Mouse (Mus musculus) liver (tissue): ENCODE results near the gene Vegfb.

Source experiments
- DNase-seq: peaks from one replicate; pipeline ENCODE4 v3.0.0-alpha.2; 2020; ENCODE audit warnings: mixed read lengths

Vegfb gene

DNA sequence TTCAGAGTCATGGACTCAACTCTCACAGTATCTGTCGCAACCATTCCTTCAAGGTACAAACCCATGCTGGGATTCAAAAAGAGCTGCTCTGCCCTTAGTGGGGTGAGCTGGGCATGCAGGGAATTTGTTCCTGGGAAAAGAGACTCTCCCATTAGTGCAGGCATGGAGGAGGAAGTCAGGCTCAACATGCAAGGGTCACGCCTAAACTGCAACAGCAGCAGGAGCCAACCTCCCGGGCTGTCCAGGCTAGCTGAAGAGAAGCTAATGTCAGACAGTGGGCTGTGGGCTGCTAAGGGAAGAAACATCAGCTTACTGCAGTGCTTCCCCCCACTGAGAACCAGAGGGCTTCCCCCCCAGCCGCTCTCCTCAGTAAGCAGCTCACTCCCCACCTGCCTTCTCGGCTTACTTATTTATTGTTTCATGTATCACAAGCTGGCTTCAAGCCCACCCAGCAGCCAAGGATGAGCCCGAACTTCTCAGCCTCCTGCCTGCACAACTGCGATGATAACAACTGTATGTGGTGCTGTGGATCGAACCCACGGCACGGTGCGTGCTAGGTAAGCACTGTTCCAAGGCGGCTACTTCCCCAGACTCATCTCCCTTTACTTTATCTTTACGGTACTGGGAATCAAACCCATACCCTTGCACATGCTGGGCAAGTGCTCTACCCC is 15.1 kb downstream of the Vegfb start:
- no peak for DNase-seq

DNA sequence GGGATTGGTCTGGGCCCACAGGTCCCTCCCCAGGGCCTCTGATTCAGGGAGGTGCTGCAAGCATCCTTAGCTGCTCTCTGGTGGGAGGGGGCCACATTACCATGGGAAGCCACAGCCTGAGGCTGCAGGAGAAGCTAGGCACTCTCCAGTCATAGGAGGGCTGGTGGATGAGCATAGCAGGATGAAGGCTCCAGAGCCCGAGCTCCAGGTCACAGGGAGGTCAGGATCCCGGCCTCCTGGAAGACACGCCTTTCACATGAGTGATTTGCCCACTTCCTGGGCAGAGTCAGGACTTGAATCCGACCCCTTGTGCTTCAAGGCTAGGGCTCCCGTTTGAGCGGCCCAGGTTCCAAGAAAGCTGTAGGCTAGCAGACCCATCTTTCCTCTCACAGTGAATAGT is 15.8 kb downstream of the Vegfb start:
- no peak for DNase-seq

DNA sequence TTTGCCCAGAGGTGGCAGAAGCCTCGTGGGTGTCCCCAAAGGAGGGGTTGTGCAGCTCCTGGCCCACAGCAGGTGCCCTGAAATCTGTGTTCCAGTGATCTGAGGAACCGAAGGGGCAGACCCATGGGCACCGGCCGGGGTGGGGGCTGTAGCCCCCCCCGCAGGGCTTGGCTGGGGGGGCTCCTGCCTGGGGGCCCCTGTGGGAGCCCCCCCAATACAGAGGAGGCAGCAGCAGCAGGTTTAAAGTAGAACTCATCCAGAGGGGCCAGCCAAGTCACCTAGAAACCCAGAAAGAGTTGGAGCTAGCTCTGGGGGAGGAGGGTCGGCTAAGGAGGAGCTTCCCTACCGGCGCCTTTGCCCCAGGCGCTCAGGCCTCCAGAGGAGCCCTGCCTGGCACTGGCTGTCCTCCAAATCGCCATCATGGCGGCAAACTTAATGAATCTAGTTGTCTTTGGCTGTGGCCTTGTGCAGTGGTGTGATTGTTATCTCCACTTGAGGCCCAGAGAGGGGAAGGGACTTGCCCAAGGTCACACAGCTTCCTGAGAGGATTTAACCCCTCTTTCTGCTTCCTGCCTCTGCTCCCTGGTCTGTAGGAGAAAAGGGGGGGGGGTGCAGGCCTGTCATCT is 16.9 kb downstream of the Vegfb start:
- DNase-seq: no peak

DNA sequence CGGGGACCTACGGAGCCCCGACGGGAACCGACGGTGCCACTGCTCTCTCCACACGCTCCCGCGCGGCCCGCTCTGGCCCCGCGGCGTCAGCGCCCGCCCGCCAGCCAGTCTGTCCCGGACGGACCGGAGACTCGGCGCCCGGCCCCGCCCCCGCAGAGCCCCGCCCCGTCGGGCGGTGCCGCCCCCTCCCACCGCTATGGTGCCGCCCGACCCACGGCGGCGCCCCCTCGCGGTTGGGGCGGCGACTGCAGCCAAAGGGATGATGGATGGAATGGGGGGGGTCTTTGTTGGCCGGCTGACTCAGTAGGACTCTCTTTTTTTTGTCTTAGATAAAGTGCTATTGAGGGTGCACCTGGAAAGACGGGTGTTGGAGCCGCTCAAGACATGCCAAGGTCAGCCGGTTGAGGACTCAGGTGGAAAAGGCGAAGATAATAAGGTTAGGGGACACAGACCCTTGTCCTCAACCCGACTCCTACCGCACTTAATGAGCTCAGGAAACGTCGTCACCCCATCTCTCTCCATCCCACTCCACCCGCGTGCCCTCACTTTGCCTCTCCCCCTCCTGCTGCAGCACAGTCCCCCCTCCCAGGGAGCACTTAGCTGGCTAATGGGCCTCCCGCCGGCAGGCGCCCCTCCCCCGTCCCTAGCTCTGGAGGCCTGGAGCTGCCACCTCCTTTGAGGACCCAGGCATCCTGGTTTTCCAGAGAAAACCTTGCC is 17.6 kb downstream of the Vegfb start:
- peak; percentile 90 for DNase-seq

DNA sequence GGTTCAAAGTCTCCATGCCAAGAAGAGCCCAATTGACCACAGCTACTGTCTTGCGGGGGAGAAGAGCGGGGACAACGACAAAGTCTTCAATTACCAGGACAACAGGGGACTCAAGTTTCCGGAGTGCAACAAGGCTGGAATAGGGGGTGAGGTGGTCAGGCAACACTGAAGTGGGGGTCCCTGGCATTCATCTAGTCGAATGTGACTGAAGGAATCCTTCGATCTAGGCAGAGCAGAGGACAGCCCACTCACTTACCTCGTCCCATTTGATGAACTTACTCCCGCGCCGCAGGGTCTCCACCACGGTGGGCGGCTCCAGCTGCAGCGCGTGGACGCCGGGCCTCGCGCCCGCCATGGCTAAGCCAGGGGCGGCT is 18.2 kb downstream of the Vegfb start:
- DNase-seq: no peak

DNA sequence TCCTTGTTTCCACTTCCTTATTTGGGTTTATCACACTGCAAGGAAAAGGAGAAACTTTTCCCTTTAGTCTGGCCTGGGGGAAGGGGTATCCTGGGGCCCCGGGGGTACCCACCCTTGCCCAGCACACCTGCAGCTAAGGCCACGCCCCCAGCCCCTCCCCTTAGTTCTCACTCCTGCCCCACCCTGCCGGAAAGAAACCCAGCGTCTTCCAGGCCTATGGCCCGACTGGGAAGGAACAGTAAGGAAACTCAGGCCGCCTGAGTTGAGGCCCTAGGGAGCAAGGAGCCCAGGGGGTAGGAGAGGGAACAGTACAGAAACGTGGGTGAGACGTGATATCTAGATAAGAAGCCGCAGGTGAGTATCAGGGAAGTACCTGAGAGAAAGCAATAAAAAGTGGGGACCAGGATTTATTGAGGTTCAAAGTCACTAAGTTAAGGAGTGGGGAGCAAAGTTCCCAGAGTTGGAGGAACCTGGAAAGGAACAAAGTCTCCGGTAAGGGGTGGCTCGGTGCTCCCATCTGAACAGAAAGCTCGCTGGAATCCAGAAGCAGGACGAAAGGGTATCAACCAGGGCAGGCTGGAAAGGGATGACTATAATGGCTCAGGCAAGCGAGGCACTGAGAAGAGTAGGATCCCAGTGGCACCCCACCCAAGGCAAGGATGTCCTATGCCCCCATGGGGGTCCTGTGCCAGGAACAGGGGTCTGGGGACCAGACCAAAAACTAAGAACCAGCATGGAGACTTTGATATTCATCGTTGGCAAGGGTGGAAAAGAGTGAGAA is 18.8 kb downstream of the Vegfb start:
- DNase-seq: peak; percentile 47

DNA sequence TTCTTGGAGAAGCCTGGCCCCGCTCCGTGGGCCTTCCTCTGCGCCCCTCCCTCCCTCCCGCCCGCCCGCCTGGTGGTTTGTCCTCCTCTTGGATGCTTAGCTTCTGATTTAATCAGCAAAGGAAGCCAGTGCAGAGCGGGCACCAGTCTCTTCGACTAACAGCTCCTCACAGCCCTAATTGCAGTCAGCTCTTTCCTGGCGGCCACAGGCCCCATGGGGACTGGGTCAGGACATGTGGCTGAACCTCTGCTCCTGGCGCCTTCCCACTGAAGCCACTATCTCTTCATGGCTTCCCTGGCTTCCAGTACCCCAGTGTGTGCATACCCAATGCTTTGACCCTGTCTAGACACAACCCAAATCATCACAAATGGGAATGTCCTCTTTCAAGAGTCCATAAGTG is 31.0 kb downstream of the Vegfb start:
- no peak for DNase-seq

DNA sequence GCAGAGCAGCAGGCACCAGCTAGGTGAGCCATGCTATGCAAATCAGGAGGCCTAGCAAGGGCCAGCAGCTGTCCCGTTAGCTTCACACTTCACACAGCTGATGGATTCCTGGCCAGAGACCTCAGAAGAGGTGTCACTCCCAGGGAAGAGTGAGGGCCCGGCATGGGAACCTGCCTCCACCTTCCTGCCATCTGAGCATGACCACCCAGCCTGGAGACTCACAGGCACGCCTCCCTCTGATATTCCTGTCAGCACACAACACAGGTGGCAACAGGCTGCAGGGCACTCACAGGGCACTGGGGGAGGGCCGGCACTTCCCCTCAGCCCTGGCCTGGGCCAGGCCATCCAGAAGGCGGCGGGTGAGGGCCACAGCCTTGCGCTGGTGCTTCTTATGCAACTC is 32.0 kb downstream of the Vegfb start:
- DNase-seq: no peak

DNA sequence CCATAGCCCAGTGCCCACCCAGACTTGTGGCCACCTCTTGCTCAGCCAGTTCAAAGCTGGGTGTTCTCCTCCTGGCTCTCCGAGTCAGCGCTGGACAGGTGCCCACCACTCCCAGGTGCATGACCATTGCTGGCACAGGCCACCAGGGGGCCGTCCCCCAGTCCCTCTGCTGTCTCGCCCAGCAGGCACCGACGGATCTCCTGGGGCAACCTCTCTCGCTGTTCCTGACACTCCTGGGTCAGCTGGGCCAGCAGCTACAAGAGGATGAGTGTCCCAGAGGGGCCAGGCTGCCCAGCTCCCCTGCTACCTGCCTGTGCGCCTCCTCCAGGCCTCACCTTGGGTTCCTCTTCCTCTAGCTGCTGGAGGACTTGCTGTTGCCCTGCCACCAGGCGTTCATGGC is 33.4 kb downstream of the Vegfb start:
- DNase-seq: no peak

DNA sequence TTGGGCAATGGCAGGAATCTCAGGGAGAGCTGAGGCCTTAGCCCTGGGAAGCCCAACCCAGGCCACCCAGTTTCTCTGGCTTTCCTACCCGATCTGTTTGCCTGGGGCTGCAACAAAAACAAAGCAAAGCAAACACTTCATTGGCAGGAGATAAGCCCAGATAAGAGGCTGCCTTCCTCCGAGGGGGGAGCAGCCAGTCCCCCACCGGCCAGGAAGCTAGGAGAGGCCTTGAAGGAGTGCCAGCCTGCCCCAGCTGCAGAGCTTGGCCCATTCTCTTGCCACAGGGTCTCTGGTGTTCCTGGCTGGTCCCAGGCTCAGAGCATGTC is 34.8 kb downstream of the Vegfb start:
- peak; percentile 41 for DNase-seq

DNA sequence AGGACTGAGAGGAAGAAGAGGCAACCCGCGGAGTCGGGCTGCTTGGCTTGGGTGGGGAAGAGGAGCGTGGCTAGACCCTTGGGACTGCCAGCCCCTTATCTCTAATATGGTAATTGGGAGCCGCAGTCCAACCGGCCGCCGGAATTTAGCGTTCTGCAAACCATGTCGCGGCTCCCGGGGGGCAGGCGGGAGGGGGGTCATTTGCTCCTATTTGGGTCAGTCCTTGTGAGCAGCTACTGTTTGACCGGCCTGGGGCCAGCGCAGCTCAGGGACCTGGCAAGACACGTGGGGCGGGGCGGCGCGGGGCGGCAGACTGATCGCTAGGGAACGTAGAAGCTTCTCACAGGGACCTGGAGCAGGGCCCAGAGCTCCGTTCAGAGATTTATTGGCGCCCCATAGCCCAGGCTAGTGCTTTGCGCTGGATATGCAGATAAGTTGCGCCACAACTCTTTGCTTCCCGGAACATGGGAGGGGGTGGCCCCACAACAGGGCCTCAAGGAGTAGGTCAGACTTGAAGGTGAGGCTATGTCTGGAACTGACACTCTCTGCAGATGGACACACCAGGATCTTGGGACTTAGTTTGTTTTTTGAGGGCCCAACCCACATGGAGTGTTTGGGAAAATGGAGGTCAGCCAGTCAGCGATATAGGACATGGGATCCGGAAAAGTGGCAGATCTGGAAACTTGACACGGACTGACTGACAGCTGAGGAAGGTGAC is 35.3 kb downstream of the Vegfb start:
- peak; percentile 70 for DNase-seq

DNA sequence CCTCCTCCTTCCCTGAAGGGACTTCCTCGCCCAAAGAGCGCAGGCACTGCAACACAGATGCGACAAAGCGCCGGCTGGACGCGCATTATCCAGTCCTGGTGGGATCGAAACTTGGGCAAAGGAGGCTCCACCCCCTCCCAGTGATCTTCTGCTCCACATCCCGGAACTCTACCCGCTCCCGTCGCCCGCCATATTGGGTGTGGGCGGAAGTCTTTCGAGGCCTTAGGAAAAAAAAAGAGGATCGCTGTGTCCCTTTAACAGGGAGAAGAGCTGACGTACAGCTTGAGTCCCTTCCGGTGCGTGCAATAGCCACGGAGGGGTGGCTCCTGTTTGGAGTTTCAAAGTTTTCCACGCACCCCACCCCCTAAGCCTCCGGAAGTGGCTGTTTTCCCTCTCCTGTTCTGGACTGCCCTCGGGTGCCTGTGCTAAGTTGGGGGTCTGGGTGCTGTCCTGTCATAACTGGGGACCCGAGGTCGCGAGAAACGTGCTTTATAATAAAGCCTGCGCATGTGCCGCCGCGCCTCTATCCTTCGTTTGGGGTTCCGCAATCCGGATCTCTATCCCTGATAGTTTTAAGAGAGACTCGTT is 36.0 kb downstream of the Vegfb start:
- DNase-seq: peak; percentile 90

DNA sequence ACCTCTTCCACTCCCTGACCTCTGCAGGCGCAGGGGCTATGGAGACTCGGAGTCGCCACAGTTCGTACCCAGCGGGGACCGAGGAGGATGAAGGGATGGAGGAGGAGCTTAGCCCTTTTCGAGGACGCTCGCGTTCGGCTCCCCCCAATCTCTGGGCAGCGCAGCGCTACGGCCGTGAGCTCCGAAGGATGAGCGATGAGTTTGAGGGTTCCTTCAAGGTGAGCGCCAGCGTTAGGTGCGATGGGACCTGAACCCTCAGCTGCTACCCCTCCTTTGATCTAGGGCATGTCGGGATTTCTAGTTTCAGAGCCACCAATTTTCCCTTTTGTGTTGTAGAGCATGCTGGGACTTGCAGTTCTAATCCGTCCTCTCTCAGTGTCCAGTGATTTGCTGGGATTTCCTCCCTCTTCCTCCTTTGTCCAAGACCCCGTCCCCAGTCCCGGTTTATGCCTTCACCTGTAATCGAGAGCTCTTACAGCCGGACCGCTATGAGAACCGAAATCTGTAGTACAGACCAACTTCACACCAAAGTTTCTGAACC is 36.8 kb downstream of the Vegfb start:
- DNase-seq: peak; percentile 64

DNA sequence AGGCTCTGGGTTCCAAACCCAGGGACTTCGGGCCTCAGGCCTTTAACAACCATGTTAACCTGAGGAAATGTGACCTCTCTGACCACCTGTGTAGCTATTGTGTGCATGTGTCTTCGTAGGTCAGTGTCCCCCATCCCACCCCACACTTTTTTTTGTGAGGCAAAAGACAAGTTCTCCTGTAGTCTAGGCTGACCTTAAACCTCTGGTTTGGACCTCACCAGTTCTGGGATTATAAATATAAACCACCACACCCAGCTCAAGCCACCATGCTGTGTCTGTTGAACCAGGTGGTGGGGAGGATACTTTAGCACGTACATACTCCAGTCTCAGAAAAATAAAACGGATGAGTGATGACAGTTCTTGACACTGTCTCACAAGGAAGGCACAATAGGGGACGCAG is 37.5 kb downstream of the Vegfb start:
- DNase-seq: no peak

DNA sequence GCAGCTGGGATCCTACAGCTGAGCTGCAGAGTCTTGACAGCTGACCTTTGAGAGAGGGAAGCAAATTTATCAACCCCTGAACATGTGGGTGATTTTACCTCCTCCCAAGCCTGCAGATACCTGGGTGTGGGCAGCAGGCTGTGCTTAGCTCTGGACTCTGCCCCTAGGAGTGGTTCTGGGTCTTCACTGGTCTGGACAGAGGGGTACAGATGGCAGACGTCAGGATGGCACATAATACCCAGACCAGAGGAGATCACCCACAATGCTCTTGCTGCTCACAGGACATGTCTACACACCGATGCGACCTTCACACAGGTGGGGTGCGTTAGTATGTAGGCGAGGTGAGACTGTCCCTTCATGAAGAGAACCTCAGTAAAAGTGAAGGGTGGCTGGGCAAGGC is 37.9 kb downstream of the Vegfb start:
- no peak for DNase-seq

DNA sequence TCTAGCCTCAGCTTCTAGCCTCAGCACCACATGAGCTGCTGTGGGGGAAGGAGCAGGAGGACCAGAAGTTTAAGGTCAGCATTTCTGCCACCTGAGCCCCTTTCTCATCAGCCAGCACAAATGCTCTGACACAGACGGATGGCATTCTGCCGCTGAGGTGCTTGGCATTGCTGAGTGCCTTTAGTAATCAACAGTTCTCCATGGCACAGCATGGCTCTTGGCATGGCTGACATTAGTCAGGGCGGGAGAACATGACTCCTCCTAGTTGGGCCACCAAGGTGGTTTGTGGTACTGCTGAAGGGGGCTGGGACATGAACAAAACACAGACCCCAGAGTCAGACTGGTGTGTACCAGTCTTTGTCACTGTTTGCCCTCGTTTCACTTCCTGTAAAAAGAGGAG is 39.3 kb downstream of the Vegfb start:
- DNase-seq: no peak

DNA sequence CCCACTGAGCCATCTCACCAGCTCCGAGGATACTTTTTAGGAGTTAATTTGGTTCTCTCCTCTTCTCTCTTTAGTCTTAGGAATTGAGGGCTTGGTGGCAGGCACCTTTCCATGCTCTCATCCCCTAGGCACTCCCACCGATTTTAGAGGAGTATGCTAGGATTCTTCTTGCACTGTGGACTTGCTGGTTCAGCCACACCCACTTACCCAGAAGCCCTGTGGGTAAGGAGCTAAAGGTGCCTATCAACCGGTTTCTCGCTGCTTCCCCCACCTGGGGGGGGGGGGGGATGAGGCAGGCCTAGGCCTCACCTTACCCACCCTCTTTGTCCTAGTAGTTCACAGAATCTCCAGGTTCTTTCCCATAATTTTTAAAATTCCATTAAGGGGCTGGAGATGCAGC is 39.7 kb downstream of the Vegfb start:
- no peak for DNase-seq

DNA sequence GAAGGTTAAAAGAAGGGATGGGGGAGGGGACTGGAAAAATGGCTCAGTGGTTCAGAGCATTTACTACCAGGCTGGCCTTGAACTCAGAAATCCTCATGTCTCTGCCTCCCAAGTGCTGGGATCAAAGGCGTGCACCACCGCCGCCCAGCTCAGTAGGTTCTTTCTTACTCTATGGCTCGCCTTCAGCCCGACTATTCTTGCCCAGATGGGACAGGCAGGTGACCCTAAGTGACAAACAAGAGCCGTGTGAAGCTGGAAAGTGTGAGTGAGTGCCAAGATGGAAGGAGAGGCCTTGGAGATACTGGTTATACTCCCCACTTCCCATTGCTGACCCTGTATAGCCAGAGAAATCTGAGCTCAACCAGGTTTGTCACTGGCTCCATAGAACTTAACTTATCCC is 43.7 kb downstream of the Vegfb start:
- DNase-seq: no peak

DNA sequence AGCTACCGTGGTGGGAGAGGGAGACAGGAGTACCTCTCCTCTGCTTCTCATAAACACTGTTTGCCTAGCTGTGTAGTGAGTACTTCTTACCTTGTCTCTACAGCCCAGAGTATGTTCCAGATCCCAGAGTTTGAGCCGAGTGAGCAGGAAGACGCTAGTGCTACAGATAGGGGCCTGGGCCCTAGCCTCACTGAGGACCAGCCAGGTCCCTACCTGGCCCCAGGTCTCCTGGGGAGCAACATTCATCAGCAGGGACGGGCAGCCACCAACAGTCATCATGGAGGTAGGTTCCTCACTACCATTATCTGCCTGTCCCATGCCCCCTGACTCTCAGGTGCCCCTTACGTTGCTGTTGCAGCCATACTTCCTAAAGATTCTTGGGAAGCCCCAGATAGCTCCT is 44.7 kb downstream of the Vegfb start:
- no peak for DNase-seq

DNA sequence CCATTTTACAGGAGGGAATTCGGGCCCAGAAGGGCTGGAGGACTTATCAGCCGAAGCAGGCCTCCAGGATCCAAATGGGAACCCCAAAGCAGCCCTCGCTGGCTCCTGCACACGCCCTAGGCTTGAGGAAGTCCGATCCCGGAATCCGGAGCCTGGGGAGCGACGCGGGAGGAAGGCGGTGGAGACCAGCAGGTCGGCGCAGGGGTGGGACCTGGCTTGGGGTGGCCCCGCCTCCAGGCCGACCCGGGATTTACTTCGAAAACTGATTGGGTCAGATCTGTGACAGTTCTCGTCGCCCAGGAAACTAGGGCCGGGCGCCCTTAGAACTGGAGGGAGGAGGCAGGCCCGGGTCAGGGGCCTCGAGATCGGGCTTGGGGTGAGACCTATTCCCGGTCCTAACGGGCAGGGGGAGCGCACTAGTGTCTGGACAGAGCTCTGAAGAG is 45.2 kb downstream of the Vegfb start, which contains the start of gene Gpr137:
Gene Gpr137 (minus strand): TSS at position 232 of the 443 bp plus-strand sequence.
- peak; percentile 97 for DNase-seq

DNA sequence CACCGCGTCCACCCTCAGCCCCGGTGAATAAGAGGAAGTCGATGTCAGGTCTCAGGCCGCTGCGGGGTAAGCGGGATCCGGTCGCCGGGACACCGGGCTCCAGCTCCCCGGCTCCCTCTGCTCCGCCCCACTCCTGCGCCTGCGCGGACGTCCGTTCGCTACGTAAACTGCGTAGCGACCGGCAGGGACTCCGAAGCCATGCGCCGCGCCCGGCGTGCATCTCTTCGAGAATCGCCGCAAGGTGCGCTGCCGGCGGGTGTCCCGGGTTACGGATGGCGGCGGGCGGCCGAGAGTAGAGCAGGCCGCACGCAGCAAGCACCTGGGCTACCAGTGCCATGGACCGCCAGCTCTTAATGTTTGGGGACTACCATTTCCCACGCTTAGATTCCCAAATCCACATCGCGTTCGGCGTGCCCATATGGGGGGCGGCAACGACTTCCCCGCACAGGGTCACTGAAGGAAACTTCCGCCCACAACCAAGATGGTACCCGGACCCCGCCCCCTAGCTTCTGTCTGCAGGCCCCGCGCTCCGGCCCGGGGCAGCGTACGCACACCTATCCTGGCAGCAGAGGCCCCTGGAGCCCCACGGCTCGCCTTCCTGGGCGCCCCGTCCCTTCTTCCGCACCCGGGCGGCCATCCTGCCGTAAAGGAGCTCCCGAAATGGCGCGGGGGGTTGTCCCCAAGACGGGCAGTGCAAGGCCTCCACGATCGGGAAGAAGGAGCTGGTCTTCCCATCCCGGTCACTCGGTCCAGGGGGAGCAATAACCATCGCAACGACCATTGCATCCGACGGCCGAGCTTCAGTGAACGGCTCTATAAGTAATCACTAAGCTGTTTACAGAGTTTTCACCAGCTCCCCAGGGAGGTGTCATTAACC is 45.8 kb downstream of the Vegfb start, which contains the start of gene Bad:
Gene Bad (plus strand): TSS at position 490 of the 877 bp plus-strand sequence.
- DNase-seq: peak; percentile 96
